Mouse (Mus musculus): ENCODE data around the gene Rai1.

GRCm38 (mm10) chr11:60132061-60132460, 27.2 kb downstream of the Rai1 start:
- no peak for TF ChIP-seq CTCF (IDR thresholded peaks at IDR 0.05; ENCODE audit: low read depth)
- no peak for TF ChIP-seq EP300 (IDR thresholded peaks at IDR 0.05; ENCODE audit: low read depth)
